Mouse (Mus musculus): ENCODE data around the gene Il18bp. TPM values are rescaled to one million over a fixed set of nuclear protein-coding genes. Genes with fewer than 3 reads are reported as not detected.
A peak's percentile ranks its signal among the peaks of the same experiment; 100 is the strongest.

Gene Il18bp
- polyA plus RNA-seq, 1 experiment: 27.4 TPM

GRCm38 (mm10) chr7:101970821-101971461 is 47.5 kb downstream of the Il18bp start:
- TF ChIP-seq CTCF (IDR thresholded peaks at IDR 0.05; ENCODE audit: extremely low read depth, insufficient read depth, insufficient read length, insufficient replicate concordance) (no peak), POLR2A (IDR thresholded peaks at IDR 0.05; ENCODE audit: low read depth, low read length) (no peak)
- DNase-seq (ENCODE audit: low read depth in 1 of 2, low spot score in 2 of 2): peak; percentile 43 to 60
- peak overlapping the region; percentile 76 for H3K4me3 ChIP-seq (ENCODE audit: extremely low read depth, insufficient read depth, insufficient read length)
- peaks cover 3% of the 10 kb centered on the region; the same call in 1 of the 2 replicates for H3K4me1 ChIP-seq (ENCODE audit: control insufficient read depth, insufficient read depth, insufficient read length)
- WGBS: under 1% methylated on average over 19 of the region's 19 CpGs
- no peaks in the 10 kb centered on the region for H3K27me3 ChIP-seq (ENCODE audit: control insufficient read depth, insufficient read depth, low read length)
- H3K27ac ChIP-seq (ENCODE audit: insufficient read depth, low read length): peak overlapping the region; percentile 96
- H3K36me3 ChIP-seq (ENCODE audit: control insufficient read depth, insufficient read depth, low read length): no peaks in the 10 kb centered on the region

DNA sequence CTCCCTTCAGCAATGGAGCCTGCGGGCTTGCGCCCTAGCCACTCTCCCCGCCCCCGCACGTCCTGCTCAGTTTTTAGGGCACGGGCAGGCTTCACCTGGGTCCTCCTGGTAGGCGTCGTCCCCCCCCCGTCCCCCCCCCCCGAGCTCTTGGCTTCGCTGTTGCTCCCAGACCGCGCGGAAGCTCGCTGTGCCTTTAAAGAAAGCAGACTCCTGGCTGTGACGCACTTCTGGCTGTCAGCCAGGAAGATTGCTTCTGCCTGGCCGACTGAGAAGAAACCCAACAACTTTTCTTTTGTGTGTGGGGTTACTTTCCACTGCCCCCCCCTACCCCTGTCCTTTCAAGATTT is 48.1 kb downstream of the Il18bp start:
- Histone ChIP-seq H3K27ac (ENCODE audit: insufficient read depth, low read length) (peak overlapping the region; percentile 96), H3K4me3 (ENCODE audit: extremely low read depth, insufficient read depth, insufficient read length) (peak overlapping the region; percentile 76), H3K4me1 (ENCODE audit: control insufficient read depth, insufficient read depth, insufficient read length) (peaks cover 3% of the 10 kb centered on the region; the same call in 1 of the 2 replicates), H3K36me3 (ENCODE audit: control insufficient read depth, insufficient read depth, low read length) (no peaks in the 10 kb centered on the region), H3K27me3 (ENCODE audit: control insufficient read depth, insufficient read depth, low read length) (no peaks in the 10 kb centered on the region)
- TF ChIP-seq CTCF (IDR thresholded peaks at IDR 0.05; ENCODE audit: extremely low read depth, insufficient read depth, insufficient read length, insufficient replicate concordance) (no peak), POLR2A (IDR thresholded peaks at IDR 0.05; ENCODE audit: low read depth, low read length) (peak; percentile 36; the same call in 1 of the 2 replicates)
- WGBS: 2% methylated on average over 17 of the region's 17 CpGs
- peak; percentile 78 to 82 for DNase-seq (ENCODE audit: low read depth in 1 of 2, low spot score in 2 of 2)

- WGBS: under 1% methylated on average over 35 of the region's 53 CpGs
- Histone ChIP-seq H3K4me1 (ENCODE audit: control insufficient read depth, insufficient read depth, insufficient read length) (peaks cover 3% of the 10 kb centered on the region; the same call in 1 of the 2 replicates), H3K4me3 (ENCODE audit: extremely low read depth, insufficient read depth, insufficient read length) (peak overlapping the region; percentile 76), H3K27me3 (ENCODE audit: control insufficient read depth, insufficient read depth, low read length) (no peaks in the 10 kb centered on the region), H3K36me3 (ENCODE audit: control insufficient read depth, insufficient read depth, low read length) (no peaks in the 10 kb centered on the region), H3K27ac (ENCODE audit: insufficient read depth, low read length) (peak overlapping the region; percentile 96)
- peak; percentile 62 to 82 for DNase-seq (ENCODE audit: low read depth in 1 of 2, low spot score in 2 of 2)
- no peak for TF ChIP-seq CTCF (IDR thresholded peaks at IDR 0.05; ENCODE audit: extremely low read depth, insufficient read depth, insufficient read length, insufficient replicate concordance)
- peak; percentile 33 for TF ChIP-seq POLR2A (IDR thresholded peaks at IDR 0.05; ENCODE audit: low read depth, low read length)
Observed at GRCm38 (mm10) chr7:101969694-101970428, 48.6 kb downstream of the Il18bp start.

GRCm38 (mm10) chr7:101968751-101969150 is 49.7 kb downstream of the Il18bp start:
- TF ChIP-seq CTCF (IDR thresholded peaks at IDR 0.05; ENCODE audit: extremely low read depth, insufficient read depth, insufficient read length, insufficient replicate concordance) (no peak), POLR2A (IDR thresholded peaks at IDR 0.05; ENCODE audit: low read depth, low read length) (no peak)
- WGBS: 88% methylated on average over 2 of the region's 2 CpGs
- no peak for DNase-seq (ENCODE audit: low read depth in 1 of 2, low spot score in 2 of 2)
- Histone ChIP-seq H3K27ac (ENCODE audit: insufficient read depth, low read length) (no peak overlapping the region), H3K36me3 (ENCODE audit: control insufficient read depth, insufficient read depth, low read length) (no peaks in the 10 kb centered on the region), H3K4me1 (ENCODE audit: control insufficient read depth, insufficient read depth, insufficient read length) (peaks cover 3% of the 10 kb centered on the region; the same call in 1 of the 2 replicates), H3K4me3 (ENCODE audit: extremely low read depth, insufficient read depth, insufficient read length) (no peak overlapping the region), H3K27me3 (ENCODE audit: control insufficient read depth, insufficient read depth, low read length) (no peaks in the 10 kb centered on the region)

DNA sequence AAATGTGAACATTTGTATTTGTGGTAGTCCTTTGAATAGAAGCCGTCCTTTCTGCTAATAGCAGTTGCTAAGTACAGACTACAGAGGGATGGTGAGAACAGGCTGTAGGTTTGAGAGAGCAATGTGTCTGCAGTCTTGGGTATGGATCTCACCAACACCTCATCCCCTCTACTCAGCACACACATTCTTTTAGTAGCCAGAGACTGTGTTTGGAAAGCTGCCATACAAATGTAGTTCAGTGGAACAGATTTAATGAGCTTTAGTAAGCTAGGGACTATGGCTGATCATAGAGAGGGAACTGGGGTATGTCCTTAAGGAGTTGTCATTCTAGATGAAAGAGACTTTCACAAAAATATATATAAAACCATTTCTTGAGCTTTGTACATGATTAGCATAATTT is 51.2 kb downstream of the Il18bp start:
- Histone ChIP-seq H3K27ac (ENCODE audit: insufficient read depth, low read length) (no peak overlapping the region), H3K4me3 (ENCODE audit: extremely low read depth, insufficient read depth, insufficient read length) (no peak overlapping the region), H3K27me3 (ENCODE audit: control insufficient read depth, insufficient read depth, low read length) (no peaks in the 10 kb centered on the region), H3K4me1 (ENCODE audit: control insufficient read depth, insufficient read depth, insufficient read length) (no peaks in the 10 kb centered on the region), H3K36me3 (ENCODE audit: control insufficient read depth, insufficient read depth, low read length) (no peaks in the 10 kb centered on the region)
- WGBS: 93% methylated on average over 1 of the region's 1 CpGs
- TF ChIP-seq POLR2A (IDR thresholded peaks at IDR 0.05; ENCODE audit: low read depth, low read length): no peak
- no peak for TF ChIP-seq CTCF (IDR thresholded peaks at IDR 0.05; ENCODE audit: extremely low read depth, insufficient read depth, insufficient read length, insufficient replicate concordance)
- DNase-seq (ENCODE audit: low read depth in 1 of 2, low spot score in 2 of 2): no peak

DNA sequence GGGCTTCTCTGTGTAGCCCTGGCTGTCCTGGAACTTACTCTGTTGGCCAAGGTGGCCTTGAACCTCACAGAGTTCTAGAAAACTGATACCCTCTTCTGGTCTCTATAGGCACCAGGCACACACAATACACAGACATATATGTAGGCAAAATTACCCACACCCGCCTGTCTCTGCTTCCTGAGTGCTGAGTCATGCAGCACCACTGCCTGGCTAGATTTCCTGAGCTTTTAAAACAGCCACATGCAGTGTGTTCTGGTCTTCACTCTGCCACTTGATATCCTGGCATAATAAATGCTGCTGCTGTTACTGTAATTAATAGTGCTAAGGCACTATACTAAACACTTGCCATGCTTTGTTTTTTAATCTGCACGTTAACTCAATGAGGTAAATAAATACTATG is 52.9 kb downstream of the Il18bp start:
- H3K27ac ChIP-seq (ENCODE audit: insufficient read depth, low read length): no peak overlapping the region
- WGBS: 39% methylated on average over 2 of the region's 2 CpGs
- TF ChIP-seq CTCF (IDR thresholded peaks at IDR 0.05; ENCODE audit: extremely low read depth, insufficient read depth, insufficient read length, insufficient replicate concordance) (no peak), POLR2A (IDR thresholded peaks at IDR 0.05; ENCODE audit: low read depth, low read length) (no peak)
- DNase-seq (ENCODE audit: low read depth in 1 of 2, low spot score in 2 of 2): no peak
- no peaks in the 10 kb centered on the region for H3K27me3 ChIP-seq (ENCODE audit: control insufficient read depth, insufficient read depth, low read length)
- H3K4me3 ChIP-seq (ENCODE audit: extremely low read depth, insufficient read depth, insufficient read length): no peak overlapping the region
- no peaks in the 10 kb centered on the region for H3K4me1 ChIP-seq (ENCODE audit: control insufficient read depth, insufficient read depth, insufficient read length)
- no peaks in the 10 kb centered on the region for H3K36me3 ChIP-seq (ENCODE audit: control insufficient read depth, insufficient read depth, low read length)

Other genes starting within 250 kb of the Il18bp start
- gene Phox2a, start 200.4 kb downstream of the Il18bp start, polyA plus RNA-seq (2012; rRNA removed): 0.07 TPM in 1 of 2 replicates, not detected in the other
- 43.3 and 54.4 TPM in 2 replicates for gene Inppl1, start 180.5 kb downstream of the Il18bp start, polyA plus RNA-seq (2012; rRNA removed)
- gene Folr2, start 161.5 kb downstream of the Il18bp start, polyA plus RNA-seq (2012; rRNA removed): 0.75 and 1.4 TPM in 2 replicates
- 34.4 and 37.1 TPM in 2 replicates for gene Anapc15, start 155.0 kb downstream of the Il18bp start, polyA plus RNA-seq (2012; rRNA removed)
- gene Folr1, start 147.9 kb downstream of the Il18bp start, polyA plus RNA-seq (2012; rRNA removed): 0.51 and 0.76 TPM in 2 replicates
- gene Lamtor1, start 112.8 kb downstream of the Il18bp start, polyA plus RNA-seq (2012; rRNA removed): 117 and 136 TPM in 2 replicates
- 0.07 and 0.15 TPM in 2 replicates for gene Tomt, start 112.3 kb downstream of the Il18bp start, polyA plus RNA-seq (2012; rRNA removed)
- 2.5 and 2.8 TPM in 2 replicates for gene Lrrc51, start 84.8 kb downstream of the Il18bp start, polyA plus RNA-seq (2012; rRNA removed)
- 89.8 and 96.9 TPM in 2 replicates for gene Numa1, start 84.6 kb downstream of the Il18bp start, polyA plus RNA-seq (2012; rRNA removed)
- gene Rnf121, start 46.8 kb upstream of the Il18bp start, polyA plus RNA-seq (2012; rRNA removed): 14.2 and 17.7 TPM in 2 replicates
- gene Xndc1, start 46.8 kb upstream of the Il18bp start, polyA plus RNA-seq (2012; rRNA removed): 18.3 and 21.5 TPM in 2 replicates
- 2.6 and 4.9 TPM in 2 replicates for gene Xntrpc, start 47.0 kb upstream of the Il18bp start, polyA plus RNA-seq (2012; rRNA removed)
- gene Trpc2, start 64.4 kb upstream of the Il18bp start, polyA plus RNA-seq (2012; rRNA removed): 0.42 and 2.0 TPM in 2 replicates
- gene Art1, start 83.1 kb upstream of the Il18bp start, polyA plus RNA-seq (2012; rRNA removed): 0.13 and 0.15 TPM in 2 replicates
- gene Art5, start 90.8 kb upstream of the Il18bp start, polyA plus RNA-seq (2012; rRNA removed): 0.09 and 0.26 TPM in 2 replicates
- gene Chrna10, start 98.1 kb upstream of the Il18bp start, polyA plus RNA-seq (2012; rRNA removed): 0.04 and 0.18 TPM in 2 replicates
- gene Nup98, start 191.5 kb upstream of the Il18bp start, polyA plus RNA-seq (2012; rRNA removed): 11.5 and 13.5 TPM in 2 replicates
- 57.8 and 72.9 TPM in 2 replicates for gene Pgap2, start 191.5 kb upstream of the Il18bp start, polyA plus RNA-seq (2012; rRNA removed)
- 165 and 178 TPM in 2 replicates for gene Rhog, start 237.4 kb upstream of the Il18bp start, polyA plus RNA-seq (2012; rRNA removed)
- gene Stim1, start 249.1 kb upstream of the Il18bp start, polyA plus RNA-seq (2012; rRNA removed): 49.3 and 57.8 TPM in 2 replicates

Data from spleen, adult 2 months (tissue).